Mouse (Mus musculus): ENCODE data around the gene Krtap13. TPM values are rescaled to one million over a fixed set of nuclear protein-coding genes. Genes with fewer than 3 reads are reported as not detected.
"Not testable (repeated sequence)": the region's sequence is repeated elsewhere in the genome, so short reads cannot be mapped to it uniquely, and the experiment has no call there.

Krtap13 gene
- polyA plus RNA-seq (2012; rRNA removed), result 0.12 and 0.17 TPM in 2 replicates

DNA sequence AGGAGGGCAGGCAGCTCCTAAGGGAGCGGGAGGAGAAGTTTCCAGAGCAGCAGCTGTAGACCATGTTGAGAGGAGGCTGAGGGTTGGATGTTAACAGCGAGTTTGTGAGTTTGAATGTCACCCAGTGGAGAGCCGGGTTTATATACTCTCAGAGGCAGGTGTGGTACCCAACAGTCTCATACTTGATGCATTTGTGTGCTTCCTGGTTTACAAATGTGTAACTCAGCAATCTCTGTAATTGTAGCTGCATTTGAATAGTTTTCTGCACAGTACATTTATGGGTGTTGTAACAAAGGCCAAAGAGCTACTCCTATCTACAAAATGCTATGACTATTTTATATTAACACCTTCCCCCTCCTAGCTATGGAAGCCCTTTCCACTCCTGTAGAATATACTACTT is at the start of gene Krtap13:
Gene Krtap13 (minus strand): TSS at position 101 of the 400 bp plus-strand sequence.
- H3K27ac ChIP-seq (ENCODE audit: control insufficient read depth, insufficient read depth, low read depth, low read length), result not testable (repeated sequence)

DNA sequence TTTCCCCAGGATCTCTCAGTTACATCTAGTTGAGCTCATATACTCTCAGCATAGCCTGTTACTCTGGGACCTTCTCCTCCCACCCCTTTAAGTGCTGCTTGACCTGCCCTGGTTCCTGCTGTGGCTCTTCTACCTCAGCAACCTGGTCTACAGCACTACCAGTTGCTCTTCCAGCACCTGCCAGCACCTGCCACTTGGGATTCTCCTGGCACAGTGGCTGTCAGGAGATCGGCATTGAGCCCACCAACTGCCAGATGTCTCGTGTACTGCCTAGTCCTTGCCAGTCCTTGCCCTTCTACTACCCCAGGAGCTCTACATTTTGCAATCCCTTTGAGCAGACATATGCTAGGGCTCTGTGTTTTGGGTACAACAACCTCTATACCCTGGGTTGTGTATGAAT is 35.4 kb upstream of the Krtap13 start:
- no peaks in the 10 kb centered on the region for H3K27me3 ChIP-seq (ENCODE audit: control insufficient read depth, insufficient read depth, low read length)
- no peak overlapping the region for H3K27ac ChIP-seq (ENCODE audit: control insufficient read depth, insufficient read depth, low read depth, low read length)
- H3K36me3 ChIP-seq (ENCODE audit: control insufficient read depth, insufficient read depth, low read length), result no peaks in the 10 kb centered on the region

More for the DNA sequence above, at the start of gene Krtap13:
- not testable (repeated sequence) for H3K4me3 ChIP-seq (ENCODE audit: control insufficient read depth, low read depth, low read length); H3K4me1 ChIP-seq (ENCODE audit: control insufficient read depth, insufficient read depth, low read length); H3K36me3 ChIP-seq (ENCODE audit: control insufficient read depth, insufficient read depth, low read length); H3K27me3 ChIP-seq (ENCODE audit: control insufficient read depth, insufficient read depth, low read length)

DNA sequence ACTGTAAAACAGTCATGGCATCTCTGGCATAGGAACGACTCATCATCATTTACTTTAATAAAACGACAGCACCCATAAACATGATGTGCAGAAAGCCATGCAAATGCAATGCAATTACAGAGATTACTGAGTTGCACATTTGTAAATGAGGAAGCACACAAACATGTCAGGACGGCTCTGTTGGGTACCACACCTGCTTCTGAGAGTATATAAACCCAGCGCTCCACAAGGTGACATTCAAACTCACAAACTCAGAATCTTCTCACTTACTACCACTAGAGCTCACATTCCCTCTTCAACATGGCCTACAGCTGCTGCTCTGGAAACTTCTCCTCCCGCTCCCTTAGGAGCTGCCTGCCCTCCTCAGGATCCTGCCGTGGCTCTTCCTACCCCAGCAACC is 26.2 kb upstream of the Krtap13 start, which contains the start of gene Gm5965:
Gene Gm5965 (plus strand): TSS at position 301 of the 400 bp plus-strand sequence.
- Histone ChIP-seq H3K27ac (ENCODE audit: control insufficient read depth, insufficient read depth, low read depth, low read length) (no peak within 1 kb of the TSS), H3K36me3 (ENCODE audit: control insufficient read depth, insufficient read depth, low read length) (no peaks in the 10 kb centered on the region), H3K27me3 (ENCODE audit: control insufficient read depth, insufficient read depth, low read length) (no peaks in the 10 kb centered on the region), H3K4me1 (ENCODE audit: control insufficient read depth, insufficient read depth, low read length) (no peaks in the 10 kb centered on the region), H3K4me3 (ENCODE audit: control insufficient read depth, low read depth, low read length) (no peak within 1 kb of the TSS)
- TF ChIP-seq POLR2A (IDR thresholded peaks at IDR 0.05; ENCODE audit: control insufficient read depth, low read depth, low read length) (no peak), CTCF (IDR thresholded peaks at IDR 0.05; ENCODE audit: control insufficient read depth, insufficient read depth, insufficient replicate concordance, low read depth, low read length) (no peak)

More for the DNA sequence above, 35.4 kb upstream of the Krtap13 start:
- no peak for TF ChIP-seq POLR2A (IDR thresholded peaks at IDR 0.05; ENCODE audit: control insufficient read depth, low read depth, low read length)
- no peak for TF ChIP-seq CTCF (IDR thresholded peaks at IDR 0.05; ENCODE audit: control insufficient read depth, insufficient read depth, insufficient replicate concordance, low read depth, low read length)
- H3K4me3 ChIP-seq (ENCODE audit: control insufficient read depth, low read depth, low read length), result no peak overlapping the region
- H3K4me1 ChIP-seq (ENCODE audit: control insufficient read depth, insufficient read depth, low read length), result no peaks in the 10 kb centered on the region

DNA sequence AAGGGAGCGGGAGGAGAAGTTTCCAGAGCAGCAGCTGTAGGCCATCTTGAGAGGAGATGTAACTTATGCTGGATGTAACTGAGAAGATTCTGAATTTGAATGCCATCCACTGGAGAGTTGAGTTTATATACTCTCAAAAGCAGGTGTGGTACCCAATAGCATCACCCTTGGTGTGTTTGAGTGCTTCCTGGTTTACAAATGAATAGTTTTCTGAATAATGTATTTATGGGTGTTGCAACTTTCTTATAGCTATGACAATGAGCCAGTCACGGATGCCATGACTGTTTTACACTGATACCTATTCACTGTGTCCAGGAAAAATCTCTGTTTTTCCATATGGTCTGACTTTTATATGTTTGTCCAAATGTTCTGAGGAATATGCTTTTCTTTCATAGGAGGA is 22.7 kb upstream of the Krtap13 start, which contains the start of gene 2310057N15Rik:
Gene 2310057N15Rik (minus strand): TSS at position 101 of the 400 bp plus-strand sequence.
- Histone ChIP-seq H3K36me3 (ENCODE audit: control insufficient read depth, insufficient read depth, low read length) (no peaks in the 10 kb centered on the region), H3K4me3 (ENCODE audit: control insufficient read depth, low read depth, low read length) (no peak within 1 kb of the TSS), H3K4me1 (ENCODE audit: control insufficient read depth, insufficient read depth, low read length) (no peaks in the 10 kb centered on the region), H3K27me3 (ENCODE audit: control insufficient read depth, insufficient read depth, low read length) (no peaks in the 10 kb centered on the region), H3K27ac (ENCODE audit: control insufficient read depth, insufficient read depth, low read depth, low read length) (no peak within 1 kb of the TSS)
- TF ChIP-seq CTCF (IDR thresholded peaks at IDR 0.05; ENCODE audit: control insufficient read depth, insufficient read depth, insufficient replicate concordance, low read depth, low read length), result no peak
- TF ChIP-seq POLR2A (IDR thresholded peaks at IDR 0.05; ENCODE audit: control insufficient read depth, low read depth, low read length), result no peak

DNA sequence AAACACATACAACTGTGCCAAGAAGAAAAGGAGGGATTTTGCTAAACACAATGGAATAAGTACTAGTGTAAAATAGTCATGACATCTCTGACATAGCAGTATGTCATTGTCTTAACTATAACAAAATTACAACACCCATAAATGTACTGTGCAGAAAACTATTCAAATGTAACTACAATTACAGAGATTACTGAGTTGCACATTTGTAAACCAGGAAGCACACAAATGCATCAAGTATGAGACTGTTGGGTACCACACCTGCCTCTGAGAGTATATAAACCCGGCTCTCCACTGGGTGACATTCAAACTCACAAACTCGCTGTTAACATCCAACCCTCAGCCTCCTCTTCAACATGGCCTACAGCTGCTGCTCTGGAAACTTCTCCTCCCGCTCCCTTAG is 7.1 kb upstream of the Krtap13 start, which contains the start of gene 2310034C09Rik:
Gene 2310034C09Rik (plus strand): TSS at position 301 of the 400 bp plus-strand sequence.
- H3K27ac ChIP-seq (ENCODE audit: control insufficient read depth, insufficient read depth, low read depth, low read length); H3K4me1 ChIP-seq (ENCODE audit: control insufficient read depth, insufficient read depth, low read length); H3K4me3 ChIP-seq (ENCODE audit: control insufficient read depth, low read depth, low read length); H3K27me3 ChIP-seq (ENCODE audit: control insufficient read depth, insufficient read depth, low read length); H3K36me3 ChIP-seq (ENCODE audit: control insufficient read depth, insufficient read depth, low read length): not testable (repeated sequence)

DNA sequence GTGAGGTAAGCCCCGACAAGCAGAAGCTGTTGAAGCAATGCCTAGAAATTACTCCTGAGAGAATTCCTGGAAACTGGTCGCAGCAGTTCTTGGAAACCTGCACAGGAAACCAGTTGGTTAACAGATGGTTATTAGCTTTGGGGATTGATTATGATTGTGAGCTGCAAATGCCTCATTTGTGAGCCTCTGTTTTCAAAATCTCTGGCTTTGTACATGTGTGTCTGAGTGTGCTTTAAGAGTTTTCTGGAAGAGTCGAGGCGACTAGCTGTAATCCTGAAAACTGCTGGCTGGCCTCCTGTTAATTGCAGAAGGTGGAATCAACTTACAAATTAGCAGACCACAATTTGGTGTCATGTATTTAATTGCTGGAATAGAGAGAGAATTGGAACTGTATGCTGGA is 3.5 kb downstream of the Krtap13 start:
- H3K27ac ChIP-seq (ENCODE audit: control insufficient read depth, insufficient read depth, low read depth, low read length), result no peak overlapping the region
- H3K27me3 ChIP-seq (ENCODE audit: control insufficient read depth, insufficient read depth, low read length), result no peaks in the 10 kb centered on the region
- TF ChIP-seq POLR2A (IDR thresholded peaks at IDR 0.05; ENCODE audit: control insufficient read depth, low read depth, low read length) (no peak), CTCF (IDR thresholded peaks at IDR 0.05; ENCODE audit: control insufficient read depth, insufficient read depth, insufficient replicate concordance, low read depth, low read length) (no peak)
- no peaks in the 10 kb centered on the region for H3K36me3 ChIP-seq (ENCODE audit: control insufficient read depth, insufficient read depth, low read length)
- H3K4me1 ChIP-seq (ENCODE audit: control insufficient read depth, insufficient read depth, low read length), result peaks cover 2% of the 10 kb centered on the region; the same call in 1 of the 2 replicates
- no peak overlapping the region for H3K4me3 ChIP-seq (ENCODE audit: control insufficient read depth, low read depth, low read length)

DNA sequence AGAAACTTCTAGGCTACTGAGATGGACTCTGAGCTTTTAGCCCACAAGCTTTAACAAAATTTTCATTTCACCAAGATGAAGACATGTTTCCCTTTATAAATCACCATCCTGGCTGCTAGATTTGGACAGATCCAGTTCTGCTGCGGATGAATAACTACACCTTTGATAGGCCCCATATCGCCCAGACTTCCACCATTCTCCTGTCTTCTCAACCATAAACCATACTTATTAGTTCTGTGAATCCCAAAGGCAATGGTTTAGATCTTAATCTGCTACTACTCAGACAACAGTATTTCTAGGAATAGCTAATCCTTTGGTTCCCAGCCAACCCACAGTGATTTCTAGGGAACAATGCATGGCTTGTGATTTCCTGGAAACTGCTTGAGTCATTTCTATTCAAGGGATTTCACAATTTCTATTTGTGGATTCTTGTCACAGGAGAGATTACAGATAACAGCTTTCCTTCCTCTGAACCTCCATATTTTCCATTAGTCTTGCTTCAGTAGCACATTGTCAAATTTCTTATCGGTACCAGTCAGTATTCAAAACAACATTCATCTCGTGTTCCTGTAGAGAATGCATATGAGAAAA is 6.6 kb downstream of the Krtap13 start:
- TF ChIP-seq POLR2A (IDR thresholded peaks at IDR 0.05; ENCODE audit: control insufficient read depth, low read depth, low read length) (no peak), CTCF (IDR thresholded peaks at IDR 0.05; ENCODE audit: control insufficient read depth, insufficient read depth, insufficient replicate concordance, low read depth, low read length) (no peak)
- Histone ChIP-seq H3K27ac (ENCODE audit: control insufficient read depth, insufficient read depth, low read depth, low read length) (no peak overlapping the region), H3K36me3 (ENCODE audit: control insufficient read depth, insufficient read depth, low read length) (no peaks in the 10 kb centered on the region), H3K4me3 (ENCODE audit: control insufficient read depth, low read depth, low read length) (no peak overlapping the region), H3K27me3 (ENCODE audit: control insufficient read depth, insufficient read depth, low read length) (no peaks in the 10 kb centered on the region), H3K4me1 (ENCODE audit: control insufficient read depth, insufficient read depth, low read length) (no peaks in the 10 kb centered on the region)

DNA sequence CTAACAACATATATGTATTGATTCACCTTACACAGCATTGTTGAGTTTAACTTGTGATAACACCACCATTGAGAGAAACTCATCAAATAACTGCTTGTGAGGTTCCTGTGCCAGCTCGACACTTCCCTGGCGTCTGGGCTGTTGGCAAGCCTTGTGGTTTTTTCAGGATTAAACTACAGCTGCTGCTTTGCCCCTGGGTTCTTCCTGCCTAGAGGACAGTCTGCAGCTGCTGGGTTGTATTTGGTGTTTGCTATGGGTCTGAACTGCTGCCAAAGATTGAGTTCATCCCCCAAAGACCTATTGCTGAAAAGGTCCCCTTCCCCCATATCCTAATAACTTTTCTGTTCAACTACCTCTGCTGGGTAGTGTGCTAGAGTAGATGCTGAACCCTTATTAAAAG is 16.0 kb downstream of the Krtap13 start:
- TF ChIP-seq CTCF (IDR thresholded peaks at IDR 0.05; ENCODE audit: control insufficient read depth, insufficient read depth, insufficient replicate concordance, low read depth, low read length) (no peak), POLR2A (IDR thresholded peaks at IDR 0.05; ENCODE audit: control insufficient read depth, low read depth, low read length) (no peak)
- Histone ChIP-seq H3K4me1 (ENCODE audit: control insufficient read depth, insufficient read depth, low read length) (no peaks in the 10 kb centered on the region), H3K4me3 (ENCODE audit: control insufficient read depth, low read depth, low read length) (no peak overlapping the region), H3K36me3 (ENCODE audit: control insufficient read depth, insufficient read depth, low read length) (no peaks in the 10 kb centered on the region), H3K27me3 (ENCODE audit: control insufficient read depth, insufficient read depth, low read length) (no peaks in the 10 kb centered on the region), H3K27ac (ENCODE audit: control insufficient read depth, insufficient read depth, low read depth, low read length) (no peak overlapping the region)

Measured in testis, adult 2 months (tissue).